Mouse (Mus musculus) gastrocnemius, postnatal 14 days (tissue): ENCODE data around the gene Rnf11. TPM values are rescaled to one million over a fixed set of nuclear protein-coding genes. Genes with fewer than 3 reads are reported as not detected.
A peak's percentile ranks its signal among the peaks of the same experiment; 100 is the strongest.

Experiments used
- DNase-seq: peaks from one replicate; pipeline ENCODE4 v3.0.0; 2021; ENCODE audit warnings: mixed read lengths
- intact Hi-C: fragments of 180-260 bp; cut with DNase I; formaldehyde crosslinking; loops from one replicate; pipeline ENCODE4 v1.15.1; 2025; ENCODE audit warnings: low total_unique reads
- long read RNA-seq, 2 experiments: library from polyadenylated mRNA; stranded (forward); transcript quantifications; one replicate each; pipeline ENCODE4 v2.0.0; 2021
- total RNA-seq, 2 experiments: library from RNA; stranded (reverse); gene quantifications; 2 replicates each; pipeline ENCODE4 v1.2.3; 2021

The Rnf11 gene
- 10 to 100 TPM; 84.3 to 86.8 TPM for total RNA-seq
- long read RNA-seq, experiment 1, full-length matches to known transcripts: 100 of 107 reads
- long read RNA-seq, experiment 1, partial matches to known transcripts: 1 of 107 reads
- long read RNA-seq, experiment 1, other reads (novel, unspliced or antisense): 6 of 107 reads
- long read RNA-seq, experiment 2, full-length matches to known transcripts: 143 of 152 reads
- long read RNA-seq, experiment 2, partial matches to known transcripts: 0 of 152 reads
- long read RNA-seq, experiment 2, other reads (novel, unspliced or antisense): 9 of 152 reads

DNA sequence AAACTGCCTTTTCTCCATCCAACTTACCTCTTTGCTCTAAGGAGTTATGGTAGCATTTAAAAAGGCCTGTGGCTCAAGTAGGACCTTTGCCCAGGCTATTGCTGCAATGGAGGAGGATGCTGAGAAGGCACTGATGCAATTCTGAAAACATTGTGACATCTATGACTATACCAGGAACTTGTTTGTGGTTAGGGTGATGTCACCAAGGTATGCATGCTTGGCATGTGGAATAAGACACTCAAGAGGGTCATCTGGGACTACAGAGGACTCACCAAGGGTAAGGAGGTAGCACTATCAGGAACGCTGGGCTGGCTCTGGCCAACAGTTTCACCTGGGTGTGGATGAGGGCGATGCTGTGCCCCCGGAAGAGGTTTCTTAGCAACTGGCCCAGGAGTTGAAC, at the start of gene Rnf11:
Rnf11 (minus strand) TSS at position 108 of the 400 bp plus-strand sequence.
- intact Hi-C loops: no loop called here
- no peak for DNase-seq

- intact Hi-C loops: no loop called here
- no peak for DNase-seq
These were observed 46.6 kb upstream of the Rnf11 start, which contains the start of gene 4930522H14Rik for GRCm38 (mm10) chr4:109531111-109531510. Gene 4930522H14Rik (minus strand): TSS chr4:109531297.

DNA sequence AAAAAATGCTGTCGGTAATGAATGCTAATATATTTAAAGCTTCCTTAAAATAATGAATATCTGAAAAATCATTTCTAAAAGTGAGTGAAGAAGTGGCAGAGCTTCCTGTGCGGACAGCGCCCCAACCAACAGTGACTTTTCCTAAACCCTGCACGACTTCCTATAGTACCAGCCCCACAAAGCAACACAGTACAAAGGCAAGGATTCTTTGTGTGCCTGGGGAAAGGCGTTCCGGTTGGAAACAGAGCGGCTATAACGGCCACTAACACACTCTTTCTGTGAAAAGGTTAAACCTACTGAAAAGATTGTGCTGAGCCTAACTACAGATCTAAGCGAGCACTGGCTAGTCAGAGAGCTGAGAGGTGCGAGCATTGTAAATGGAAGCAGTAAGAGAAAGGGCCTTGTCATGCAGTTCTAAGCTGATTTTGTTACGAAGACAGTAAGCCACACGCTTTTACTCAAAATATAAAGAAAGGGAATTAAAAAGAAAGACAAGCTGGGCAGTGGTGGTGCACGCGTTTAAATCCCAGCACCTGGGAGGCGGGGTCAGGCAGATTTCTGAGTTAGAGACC, 45.8 kb upstream of the Rnf11 start:
- intact Hi-C loops: no loop called here
- DNase-seq: no peak

- intact Hi-C loops: loop anchor here (5.0 kb wide), 1 partner anchor 202 kb away; no protein-coding TSS in a partner anchor
- peak; percentile 28 for DNase-seq
These were observed 20.4 kb upstream of the Rnf11 start for GRCm38 (mm10) chr4:109504885-109505284.

DNA sequence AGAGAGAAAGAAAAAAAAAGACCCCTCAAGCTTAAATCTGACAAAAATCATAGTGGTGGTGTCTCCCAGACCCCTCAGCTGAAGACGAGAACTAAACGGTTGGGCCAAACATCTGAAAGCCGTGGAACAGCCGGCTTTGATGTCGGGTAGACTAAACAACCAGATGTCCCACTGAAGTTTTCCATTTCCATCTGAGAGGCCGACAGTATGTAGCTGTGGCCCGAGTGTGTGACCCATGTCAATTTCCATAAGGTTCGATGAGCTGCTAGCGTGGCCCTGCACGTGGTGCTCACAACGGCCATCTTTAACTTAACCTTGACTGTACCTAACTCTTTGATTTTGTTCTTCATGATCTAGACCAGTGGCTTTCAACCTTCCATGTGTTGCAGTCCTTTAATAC, 13.9 kb upstream of the Rnf11 start:
- intact Hi-C loops: no loop called here
- no peak for DNase-seq

DNA sequence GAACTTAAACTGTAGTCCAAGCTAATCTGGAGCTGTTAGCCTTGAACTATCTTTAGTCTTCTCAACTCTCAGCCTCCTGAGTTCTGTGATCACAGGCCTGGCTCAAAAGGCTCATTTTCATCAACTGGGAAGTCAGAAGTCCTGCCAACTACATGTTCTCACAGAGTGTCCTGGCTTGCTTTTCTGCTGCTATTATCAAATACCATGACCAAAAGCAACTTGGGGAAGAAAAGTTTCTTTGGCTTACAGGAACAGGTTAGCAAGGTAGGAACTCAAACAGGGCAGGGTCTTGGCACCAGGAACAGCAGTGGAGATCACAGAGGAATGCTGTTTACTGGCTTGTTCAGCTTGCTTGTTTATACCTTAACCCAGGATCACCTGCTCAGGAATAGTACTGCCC, 9.1 kb upstream of the Rnf11 start:
- no peak for DNase-seq
- intact Hi-C loops: no loop called here

DNA sequence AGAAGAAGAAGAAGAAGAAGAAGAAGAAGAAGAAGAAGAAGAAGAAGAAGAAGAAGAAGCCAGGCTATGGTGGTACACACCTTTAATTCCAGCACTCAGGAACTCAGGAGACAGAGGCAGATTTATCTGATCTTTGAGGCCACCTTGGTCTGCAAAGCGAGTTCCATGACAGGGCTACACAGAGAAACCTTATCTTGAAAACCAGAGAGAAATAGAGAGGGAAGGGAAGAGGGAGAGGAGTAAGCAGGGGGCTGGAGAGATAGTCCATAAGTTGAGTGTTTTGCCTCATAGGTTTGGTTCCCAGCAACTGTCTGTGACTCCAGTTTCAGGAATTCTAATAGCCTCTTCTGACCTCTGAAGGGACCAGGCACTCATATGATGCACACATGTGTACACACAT, 4.3 kb upstream of the Rnf11 start:
- intact Hi-C loops: no loop called here
- no peak for DNase-seq

DNA sequence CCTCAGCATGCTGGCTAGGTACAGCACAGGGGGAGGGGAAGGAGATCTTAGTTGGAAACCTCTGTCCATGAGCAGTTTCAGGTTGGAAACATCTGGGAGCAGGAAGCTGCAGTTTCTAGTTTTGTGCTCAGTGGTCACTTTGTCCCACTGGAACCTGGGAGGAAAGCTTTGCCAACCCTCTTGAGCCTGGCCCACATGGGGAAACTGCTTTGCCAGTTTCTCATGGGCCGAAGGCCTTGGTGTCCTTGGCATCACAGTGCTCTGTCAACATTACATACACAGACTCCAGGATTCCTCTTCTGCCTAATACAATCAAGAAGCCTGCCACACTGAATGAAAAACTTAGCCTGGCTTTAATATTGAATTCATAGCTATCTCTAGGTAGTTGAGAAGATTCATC, 1.8 kb downstream of the Rnf11 start:
- DNase-seq: no peak
- intact Hi-C loops: no loop called here

DNA sequence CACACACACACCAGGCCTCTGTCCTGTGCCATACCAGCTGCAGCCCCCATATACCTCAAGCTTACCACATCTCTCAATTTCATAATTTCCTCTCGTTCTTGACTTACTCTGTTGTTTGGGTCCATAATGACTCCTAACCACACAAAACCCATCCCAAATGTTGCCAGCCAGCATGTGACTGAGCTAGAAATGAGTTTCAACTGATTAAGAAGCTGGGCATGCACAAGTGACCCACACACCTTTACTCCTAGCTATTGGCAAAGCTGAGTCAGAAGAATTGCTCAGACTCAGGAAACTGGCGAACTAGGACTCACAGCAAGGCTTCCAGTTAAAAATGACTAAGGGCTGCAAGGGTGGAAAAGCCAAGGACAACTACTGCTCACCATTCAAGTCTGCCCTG, 3.1 kb downstream of the Rnf11 start:
- intact Hi-C loops: no loop called here
- no peak for DNase-seq

GRCm38 (mm10) chr4:109477454-109477853, 7.1 kb downstream of the Rnf11 start:
- no peak for DNase-seq
- intact Hi-C loops: no loop called here

- peak; percentile 92 for DNase-seq
- intact Hi-C loops: no loop called here
These were observed 7.9 kb downstream of the Rnf11 start for GRCm38 (mm10) chr4:109476554-109477014.

DNA sequence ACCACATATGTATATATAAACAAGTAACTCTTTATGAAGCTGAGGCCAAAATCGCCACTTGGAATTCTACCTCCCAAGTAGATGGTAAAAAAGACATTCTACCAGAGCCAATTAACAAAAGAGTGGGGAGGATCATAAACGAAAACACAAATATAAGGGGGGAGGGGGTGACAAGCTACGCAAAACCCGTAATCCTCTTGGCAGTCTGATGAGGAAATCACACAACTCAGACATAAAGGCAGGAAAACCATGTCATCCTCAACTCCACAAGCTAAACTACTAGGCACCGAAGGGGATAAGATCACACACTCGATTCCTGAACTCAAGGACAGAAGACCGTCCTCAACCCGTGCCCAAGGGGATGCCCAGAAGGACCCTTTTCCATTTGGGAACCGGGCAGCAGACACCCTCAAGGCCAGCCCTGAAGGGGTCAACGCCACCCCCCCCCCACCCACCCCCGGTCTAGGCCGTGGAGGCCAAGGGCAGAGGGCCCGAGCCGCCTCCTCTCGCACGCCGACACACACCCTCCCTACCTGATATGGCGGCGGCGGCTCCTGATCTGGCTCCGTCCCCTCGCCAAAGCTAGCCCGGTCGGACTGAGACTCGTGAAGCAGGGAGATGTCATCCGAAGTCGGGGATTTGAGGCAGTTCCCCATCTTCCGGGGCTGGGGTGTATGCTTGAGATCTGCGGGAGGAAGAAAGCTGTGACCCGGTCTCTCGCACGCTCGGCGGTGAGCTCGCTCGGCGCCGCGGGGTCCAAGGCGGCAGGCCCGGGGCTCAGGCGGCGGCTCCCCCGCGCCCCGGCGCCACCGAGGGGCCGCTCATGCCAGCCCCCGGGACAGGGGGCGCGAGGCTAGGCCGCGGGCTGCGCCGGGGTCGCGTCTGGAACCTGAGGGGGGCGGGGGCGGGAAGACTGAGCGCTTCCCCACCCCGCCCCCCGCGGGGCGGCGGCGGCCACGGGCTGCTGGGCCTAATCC, 8.7 kb downstream of the Rnf11 start:
- intact Hi-C loops: no loop called here
- DNase-seq: peak; percentile 61

GRCm38 (mm10) chr4:109475078-109475477, 9.4 kb downstream of the Rnf11 start:
- no peak for DNase-seq
- intact Hi-C loops: no loop called here

DNA sequence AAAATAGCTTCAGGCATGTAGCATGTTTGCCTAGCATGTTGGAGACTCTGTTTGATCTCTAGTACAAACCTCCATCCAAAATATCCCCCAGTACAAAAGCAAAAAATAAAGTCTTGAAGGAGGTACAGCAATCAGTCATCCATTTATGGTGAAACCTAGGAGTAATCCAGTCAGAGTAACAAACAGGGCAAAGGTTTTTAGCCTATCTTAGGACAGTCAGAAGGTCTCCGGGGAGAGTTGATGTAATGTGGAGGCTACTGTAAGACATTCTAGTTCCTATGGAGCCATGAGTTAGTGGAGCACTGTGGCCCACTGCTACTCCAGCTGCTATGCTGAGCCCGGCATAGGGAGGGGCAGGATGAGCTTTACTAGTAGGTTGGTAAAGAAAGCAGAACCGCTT, 12.0 kb downstream of the Rnf11 start:
- intact Hi-C loops: no loop called here
- no peak for DNase-seq

- intact Hi-C loops: no loop called here
- no peak for DNase-seq
These were observed 12.9 kb downstream of the Rnf11 start for GRCm38 (mm10) chr4:109471606-109472005.

- DNase-seq: no peak
- intact Hi-C loops: no loop called here
These were observed 16.8 kb downstream of the Rnf11 start for GRCm38 (mm10) chr4:109467687-109468086.

DNA sequence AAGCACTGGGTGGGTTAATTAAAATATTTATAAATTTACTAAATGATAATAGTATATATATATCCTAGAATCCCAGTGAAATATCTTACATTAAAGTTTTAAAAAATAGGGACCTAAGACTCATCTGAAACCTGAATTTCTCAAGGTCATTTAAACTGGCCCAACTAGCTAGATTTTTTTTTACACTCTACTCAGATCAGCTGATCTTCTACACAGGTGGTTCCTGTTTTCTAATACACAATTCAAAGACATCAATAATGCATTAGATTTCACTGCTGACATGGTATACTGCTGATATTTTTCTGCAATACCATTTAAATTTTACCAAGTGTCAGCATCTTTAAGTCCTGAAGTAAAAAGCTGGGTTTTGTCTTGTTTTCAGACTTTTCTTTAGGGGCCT, 20.6 kb downstream of the Rnf11 start:
- no peak for DNase-seq
- intact Hi-C loops: no loop called here

DNA sequence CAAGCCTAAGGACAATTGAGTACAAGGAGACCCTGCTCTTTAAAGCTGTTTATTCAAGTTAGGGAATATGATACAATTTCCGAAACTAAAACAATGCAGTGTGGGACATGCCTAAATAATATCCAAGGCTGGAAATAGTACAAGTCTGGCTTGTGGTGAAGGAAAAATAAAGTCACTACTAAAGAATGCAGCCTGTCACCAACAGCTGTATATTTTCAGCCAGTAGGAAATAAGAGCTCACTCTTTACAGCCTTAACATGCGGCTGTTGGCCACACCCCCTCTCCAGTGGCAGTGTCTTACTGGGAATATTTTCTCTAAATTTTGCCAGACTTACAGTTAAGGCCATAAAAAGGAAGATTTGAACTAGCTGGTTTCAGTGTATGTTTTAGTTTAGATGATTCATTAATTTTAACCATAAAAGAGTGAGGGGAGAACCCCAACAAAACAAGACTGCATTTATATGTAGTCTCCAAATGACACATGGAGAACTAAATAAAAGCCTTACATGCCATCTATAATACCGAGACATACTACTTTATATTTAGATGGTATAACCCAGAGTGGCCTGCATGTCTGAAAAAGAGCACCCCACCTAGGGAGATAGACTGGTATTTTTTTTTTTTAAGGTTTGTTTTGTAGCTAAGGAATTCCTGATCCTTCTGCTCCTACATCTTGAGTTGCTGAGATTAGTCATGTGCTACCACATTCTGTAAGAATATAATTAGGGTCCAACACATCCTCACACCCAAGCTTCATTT, 23.9 kb downstream of the Rnf11 start:
- intact Hi-C loops: no loop called here
- no peak for DNase-seq

DNA sequence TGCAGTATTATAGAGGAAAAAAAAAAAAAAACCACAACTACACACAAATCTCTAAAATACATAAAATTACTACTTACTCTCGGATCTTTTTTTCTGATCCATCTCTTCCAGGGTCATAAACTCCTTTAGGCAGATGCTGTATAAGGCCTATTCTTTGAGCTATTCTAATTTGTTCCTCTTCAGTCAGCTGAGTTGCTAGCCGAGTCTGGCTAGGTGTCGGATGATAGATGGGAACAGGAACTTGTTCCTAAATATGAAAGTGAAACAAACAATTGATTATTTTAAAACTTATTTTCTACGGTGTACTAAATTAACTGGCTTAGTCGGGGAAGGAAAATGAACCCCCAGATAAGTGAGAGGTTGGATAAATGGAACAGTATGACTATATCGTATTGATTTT, 27.7 kb downstream of the Rnf11 start:
- DNase-seq: no peak
- intact Hi-C loops: no loop called here

GRCm38 (mm10) chr4:109448531-109448930, 36.0 kb downstream of the Rnf11 start:
- intact Hi-C loops: no loop called here
- no peak for DNase-seq
